9 mouse cellular contexts compared by ENCODE assay signal in genomic region chr4:141767353-141768036, GRCm38 (mm10). TPM values are rescaled to one million over a fixed set of nuclear protein-coding genes. Genes with fewer than 3 reads are reported as not detected.
A peak's percentile ranks its signal among the peaks of the same experiment; 100 is the strongest.
DNase-seq lines count a peak whose midpoint lies in the region; ATAC-seq and TF ChIP-seq lines count a peak whose summit lies in the region.
"Had no signal": no experiment of that assay in that cellular context is flagged by ENCODE, and none has a peak within 500 bp of the region (broad histone marks: within the 10 kb centered on the region; RNA-seq: fewer than 3 reads in every experiment).

No protein-coding gene starts in this region.

- H3K4me1 ChIP-seq in brown adipose tissue, adult 24 weeks (ENCODE audit: control insufficient read depth, insufficient read depth, insufficient read length, low read length) = peaks cover 3% of the 10 kb centered on the region; the same call in 1 of the 2 replicates
- 0 out of 2 replicates have a peak, but pooled peaks cover 7% of the 10 kb centered on the region for H3K4me1 ChIP-seq in forebrain, postnatal 0 days (ENCODE audit: insufficient read depth)
- no peaks in the 10 kb centered on the region; the same call in 1 of the 2 replicates for H3K4me1 ChIP-seq in midbrain, embryonic 16.5 days (ENCODE audit: control insufficient read depth, insufficient read depth, low read length)

- H3K27me3 ChIP-seq in forebrain, postnatal 0 days (ENCODE audit: insufficient read depth, low read length) = no peaks in the 10 kb centered on the region
- no peaks in the 10 kb centered on the region for H3K27me3 ChIP-seq in midbrain, embryonic 16.5 days (ENCODE audit: control insufficient read depth, insufficient read depth, low read depth, low read length)

- no peak overlapping the region for H3K4me3 ChIP-seq in brown adipose tissue, adult 24 weeks (ENCODE audit: insufficient read depth, low read depth, low read length)
- H3K4me3 ChIP-seq in forebrain, postnatal 0 days (ENCODE audit: low read depth, low read length) = no peak overlapping the region
- H3K4me3 ChIP-seq in midbrain, embryonic 16.5 days (ENCODE audit: low read depth, low read length) = no peak overlapping the region

- peak; percentile 44 for DNase-seq in layer of hippocampus, adult 11-12 months (ENCODE audit: low spot score)
- no peak for DNase-seq in layer of hippocampus, adult 9-10 months (ENCODE audit: low spot score)
- DNase-seq in forebrain, postnatal 0 days = peak; percentile 35
- DNase-seq in layer of hippocampus, postnatal 10 days (ENCODE audit: low spot score in 2 of 2) = peak; percentile 21 to 23
- DNase-seq in left cerebral cortex, adult 8-10 months (ENCODE audit: low spot score in 2 of 2) = no peak
- no peak for DNase-seq in adrenal gland, postnatal 14 days

- H3K4me2 ChIP-seq in forebrain, postnatal 0 days (ENCODE audit: low read depth) = no peak overlapping the region
- H3K4me2 ChIP-seq in midbrain, embryonic 16.5 days (ENCODE audit: low read length) = no peak overlapping the region

- peak overlapping the region; percentile 77 for H3K27ac ChIP-seq in brown adipose tissue, adult 24 weeks (replicated peaks; ENCODE audit: low read depth, low read length)
- H3K27ac ChIP-seq in forebrain, postnatal 0 days (ENCODE audit: low read depth, low read length) = peak overlapping the region; percentile 54
- H3K27ac ChIP-seq in midbrain, embryonic 16.5 days (ENCODE audit: low read length) = peak overlapping the region; percentile 33

- WGBS in forebrain, postnatal 0 days = 70% methylated on average over 19 of the region's 19 CpGs
- 84% methylated on average over 19 of the region's 19 CpGs for WGBS in midbrain, embryonic 16.5 days

- H3K36me3 ChIP-seq in forebrain, postnatal 0 days (ENCODE audit: insufficient read depth) = peaks cover 87% of the 10 kb centered on the region
- peaks cover 58% of the 10 kb centered on the region for H3K36me3 ChIP-seq in midbrain, embryonic 16.5 days (ENCODE audit: control insufficient read depth, insufficient read depth, low read length)

- ATAC-seq in forebrain, postnatal 0 days = peak; percentile 68
- no peak for ATAC-seq in midbrain, embryonic 16.5 days

- no peak overlapping the region for H3K9ac ChIP-seq in forebrain, postnatal 0 days
- no peak overlapping the region for H3K9ac ChIP-seq in midbrain, embryonic 16.5 days (ENCODE audit: low read depth, low read length)

- no peak for TF ChIP-seq CTCF in forebrain, postnatal 0 days (IDR thresholded peaks at IDR 0.05; ENCODE audit: low read depth)

- no peaks in the 10 kb centered on the region for H3K9me3 ChIP-seq in forebrain, postnatal 0 days (ENCODE audit: low read length)
- H3K9me3 ChIP-seq in midbrain, embryonic 16.5 days (replicated peaks; ENCODE audit: control insufficient read depth, low read length, poor library complexity, severe bottlenecking) = no peaks in the 10 kb centered on the region

RNA-seq across cellular contexts. Expression of gene Agmat, which starts 21.0 kb away (rescaled TPM):
- polyA plus RNA-seq in brown adipose tissue, adult 24 weeks (2012; ENCODE audit: insufficient read depth, insufficient read length, missing spikeins) = not detected in 2 replicates
- not detected in 2 replicates for total RNA-seq in forebrain, postnatal 0 days (2014; rRNA removed)
- not detected in 2 replicates for polyA plus RNA-seq in forebrain, postnatal 0 days (2015; fragmentation: Nextera tagmentation; extraction: Ambion mirVana)
- not detected for total RNA-seq in layer of hippocampus, postnatal 10 days (2021)
- polyA plus RNA-seq in midbrain, embryonic 16.5 days (2015; fragmentation: Nextera tagmentation; extraction: Ambion mirVana) = not detected in 2 replicates
- total RNA-seq in left cerebral cortex, adult 8-10 months (2022) = 1 to 10 TPM; 1.2 to 3.1 (median 1.8) TPM
- total RNA-seq in adrenal gland, postnatal 14 days (2021) = 13.4 and 32.2 TPM in 2 replicates
- polyA plus RNA-seq: neural tube, embryonic 11.5 days had no signal

RNA-seq across cellular contexts. Expression of gene Dnajc16, which starts 23.2 kb away (rescaled TPM):
- polyA plus RNA-seq in brown adipose tissue, adult 24 weeks (2012; ENCODE audit: insufficient read depth, insufficient read length, missing spikeins) = 4.7 and 6.4 TPM in 2 replicates
- total RNA-seq in forebrain, postnatal 0 days (2014; rRNA removed) = 14.3 and 19.2 TPM in 2 replicates
- polyA plus RNA-seq in forebrain, postnatal 0 days (2015; fragmentation: Nextera tagmentation; extraction: Ambion mirVana) = 4.8 and 6.5 TPM in 2 replicates
- total RNA-seq in layer of hippocampus, postnatal 10 days (2021) = 10 to 100 TPM; 24.9 to 28.5 TPM
- 6.6 and 7.3 TPM in 2 replicates for polyA plus RNA-seq in midbrain, embryonic 16.5 days (2015; fragmentation: Nextera tagmentation; extraction: Ambion mirVana)
- 10 to 100 TPM; 42.6 to 43.8 (median 42.8) TPM for total RNA-seq in left cerebral cortex, adult 8-10 months (2022)
- total RNA-seq in adrenal gland, postnatal 14 days (2021) = 16.6 and 20.7 TPM in 2 replicates

RNA-seq across cellular contexts. Expression of gene Casp9, which starts 25.9 kb away (rescaled TPM):
- polyA plus RNA-seq in brown adipose tissue, adult 24 weeks (2012; ENCODE audit: insufficient read depth, insufficient read length, missing spikeins) = 6.1 and 7.7 TPM in 2 replicates
- total RNA-seq in forebrain, postnatal 0 days (2014; rRNA removed) = 13.2 and 17.7 TPM in 2 replicates
- polyA plus RNA-seq in forebrain, postnatal 0 days (2015; fragmentation: Nextera tagmentation; extraction: Ambion mirVana) = 10.6 and 14.7 TPM in 2 replicates
- total RNA-seq in layer of hippocampus, postnatal 10 days (2021) = 10 to 100 TPM; 21.7 to 22.7 TPM
- polyA plus RNA-seq in midbrain, embryonic 16.5 days (2015; fragmentation: Nextera tagmentation; extraction: Ambion mirVana) = 20.7 and 21.7 TPM in 2 replicates
- total RNA-seq in left cerebral cortex, adult 8-10 months (2022) = 10 to 100 TPM; 23.3 to 30.5 (median 25.5) TPM
- total RNA-seq in adrenal gland, postnatal 14 days (2021) = 15.3 and 17.1 TPM in 2 replicates

RNA-seq across cellular contexts. Expression of gene Ddi2, which starts 44.3 kb away (rescaled TPM):
- 9.4 and 12.3 TPM in 2 replicates for polyA plus RNA-seq in brown adipose tissue, adult 24 weeks (2012; ENCODE audit: insufficient read depth, insufficient read length, missing spikeins)
- total RNA-seq in forebrain, postnatal 0 days (2014; rRNA removed) = 17.2 and 20.7 TPM in 2 replicates
- 8.2 and 11.1 TPM in 2 replicates for polyA plus RNA-seq in forebrain, postnatal 0 days (2015; fragmentation: Nextera tagmentation; extraction: Ambion mirVana)
- 10 to 100 TPM; 31.1 to 31.9 TPM for total RNA-seq in layer of hippocampus, postnatal 10 days (2021)
- 10.0 and 12.6 TPM in 2 replicates for polyA plus RNA-seq in midbrain, embryonic 16.5 days (2015; fragmentation: Nextera tagmentation; extraction: Ambion mirVana)
- 10 to 100 TPM; 40.6 to 44.3 (median 42.9) TPM for total RNA-seq in left cerebral cortex, adult 8-10 months (2022)
- total RNA-seq in adrenal gland, postnatal 14 days (2021) = 56.0 and 65.2 TPM in 2 replicates

RNA-seq across cellular contexts. Expression of gene Cela2a, which starts 58.5 kb away (rescaled TPM):
- not detected in 2 replicates for polyA plus RNA-seq in brown adipose tissue, adult 24 weeks (2012; ENCODE audit: insufficient read depth, insufficient read length, missing spikeins)
- total RNA-seq in forebrain, postnatal 0 days (2014; rRNA removed) = 0.69 TPM in 1 of 2 replicates, not detected in the other
- polyA plus RNA-seq in forebrain, postnatal 0 days (2015; fragmentation: Nextera tagmentation; extraction: Ambion mirVana) = 0.18 and 0.39 TPM in 2 replicates
- not detected for total RNA-seq in layer of hippocampus, postnatal 10 days (2021)
- polyA plus RNA-seq in midbrain, embryonic 16.5 days (2015; fragmentation: Nextera tagmentation; extraction: Ambion mirVana) = 0.40 TPM in 1 of 2 replicates, not detected in the other
- total RNA-seq in left cerebral cortex, adult 8-10 months (2022) = not detected
- total RNA-seq in adrenal gland, postnatal 14 days (2021) = 0.56 TPM in 1 of 2 replicates, not detected in the other
- polyA plus RNA-seq: neural tube, embryonic 11.5 days had no signal

Comparison
In these comparisons a context has a peak if more than half of its experiments do, and no peak if none do; other contexts are left out.
1. DNase-seq: peak in layer of hippocampus, adult 11-12 months (single experiment), forebrain, postnatal 0 days (single experiment) and layer of hippocampus, postnatal 10 days (2 of 2); none in layer of hippocampus, adult 9-10 months (single experiment), left cerebral cortex, adult 8-10 months (0 of 2) and adrenal gland, postnatal 14 days (single experiment).
2. Peak in every context shown above with its lines, with median percentiles within 50 percentile points of each other: H3K27ac ChIP-seq.